Mouse (Mus musculus) cerebellum, adult 9-10 months (tissue): ENCODE measurements at regions not wholly inside any gene's neighbourhood (a gene's known extent, or its start where the extent isn't known, plus 50 kb on each side); places are given as distances from the start of the nearest gene placed in this dataset.
"Not testable (repeated sequence)": the region's sequence is repeated elsewhere in the genome, so short reads cannot be mapped to it uniquely, and the experiment has no call there.

Experiments used
- DNase-seq: peaks from one replicate; pipeline ENCODE4 v3.0.0; 2022

DNA sequence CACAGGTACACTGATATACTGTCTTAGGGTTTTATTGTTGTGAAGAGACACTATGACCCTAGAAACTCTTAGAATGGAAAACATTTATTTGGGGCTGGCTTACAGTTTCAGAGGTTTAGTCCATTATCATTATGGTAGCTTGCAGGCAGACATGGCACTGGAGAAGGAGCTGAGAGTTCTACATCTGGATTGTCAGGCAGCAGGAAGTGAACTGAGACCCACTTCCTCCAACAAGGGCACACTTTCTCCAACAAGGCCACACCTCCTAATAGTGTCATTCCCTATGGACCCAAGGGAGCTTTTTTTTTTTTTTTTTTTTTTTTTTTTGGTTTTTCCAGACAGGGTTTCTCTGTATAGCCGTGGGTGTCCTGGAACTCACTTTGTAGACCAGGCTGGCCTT is 124.9 kb upstream of the Max start:
- not testable (repeated sequence) for DNase-seq

DNA sequence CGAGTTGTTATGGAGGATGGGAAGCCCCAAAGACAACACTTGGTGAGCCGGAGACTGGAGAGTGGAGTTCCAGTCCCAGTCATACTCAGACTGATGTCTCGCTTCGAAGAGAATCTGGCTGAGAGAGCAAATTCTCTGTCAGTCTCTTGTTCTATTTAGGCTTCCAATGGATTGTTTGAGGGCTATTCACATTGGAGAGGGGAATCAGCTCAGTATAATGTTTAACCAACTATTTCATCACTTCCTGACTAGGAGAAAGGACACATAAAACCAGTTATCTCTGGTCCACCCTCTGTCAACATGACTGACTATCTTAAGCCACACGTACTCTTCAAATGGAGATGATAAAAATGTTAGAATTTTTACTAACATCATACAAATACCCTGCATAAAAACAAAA is 123.9 kb upstream of the Max start:
- DNase-seq = no peak

- DNase-seq = no peak
Observed at GRCm38 (mm10) chr12:77085244-77085643, 123.2 kb upstream of the Max start.

- no peak for DNase-seq
Observed at GRCm38 (mm10) chr12:77084744-77085143, 122.7 kb upstream of the Max start.

DNA sequence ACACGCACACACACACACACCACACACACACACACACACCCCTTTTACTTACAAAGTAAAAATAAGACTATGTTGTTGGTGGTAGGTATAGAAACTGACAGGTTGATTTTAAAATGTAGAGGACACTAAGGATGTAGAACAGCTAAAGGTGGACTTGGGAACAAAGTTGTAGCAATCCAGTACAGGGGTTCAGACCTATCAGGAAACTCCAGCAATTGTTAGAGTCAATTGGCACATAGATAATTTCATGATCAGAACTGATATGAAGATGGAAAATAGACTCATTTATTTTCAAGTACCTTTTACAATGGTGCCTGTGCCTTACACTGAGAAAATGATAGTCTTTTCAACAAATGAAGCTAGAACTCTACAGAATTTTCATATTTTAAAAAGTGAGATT is 122.3 kb upstream of the Max start:
- DNase-seq = no peak

DNA sequence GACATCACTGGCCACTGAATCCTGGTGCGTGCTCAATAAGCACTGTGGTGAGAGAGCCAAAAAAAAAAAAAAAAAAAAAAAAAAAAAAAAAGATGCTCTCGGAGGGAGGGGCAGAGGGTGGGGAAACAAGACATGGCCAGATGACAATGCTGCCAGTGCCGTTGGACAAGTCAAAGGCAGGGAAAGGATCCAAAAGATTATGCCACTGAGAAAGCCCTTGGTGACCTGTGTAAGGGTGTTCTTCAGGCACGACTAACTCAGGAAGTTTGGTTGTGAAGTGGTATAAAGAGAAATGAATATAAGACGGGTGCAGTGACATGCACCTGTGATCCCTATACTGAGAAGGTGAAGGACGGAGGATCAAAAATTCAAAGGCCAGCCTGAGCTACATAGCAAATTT is 121.8 kb upstream of the Max start:
- no peak for DNase-seq

DNA sequence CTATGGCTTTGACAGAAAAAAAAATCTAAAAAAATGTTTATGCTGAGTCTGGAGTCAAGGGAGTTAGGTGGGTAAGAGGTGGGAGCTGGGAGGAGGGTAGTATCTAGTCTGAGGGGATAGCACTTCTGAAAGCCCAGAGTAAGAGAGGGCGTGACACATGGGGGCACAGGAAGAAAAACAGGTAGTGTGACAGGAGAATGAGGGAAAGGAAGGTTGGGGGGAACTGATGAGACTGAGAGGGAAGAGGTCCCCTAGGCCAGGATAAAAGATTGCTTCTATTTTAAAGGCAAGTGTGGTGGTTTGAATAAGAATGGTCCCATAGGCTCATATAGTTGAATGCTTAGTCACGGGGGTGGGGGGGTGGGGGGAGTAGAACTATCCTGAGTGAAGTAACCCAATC is 119.8 kb upstream of the Max start:
- no peak for DNase-seq

GRCm38 (mm10) chr12:77079481-77079880 is 117.5 kb upstream of the Max start:
- no peak for DNase-seq

DNA sequence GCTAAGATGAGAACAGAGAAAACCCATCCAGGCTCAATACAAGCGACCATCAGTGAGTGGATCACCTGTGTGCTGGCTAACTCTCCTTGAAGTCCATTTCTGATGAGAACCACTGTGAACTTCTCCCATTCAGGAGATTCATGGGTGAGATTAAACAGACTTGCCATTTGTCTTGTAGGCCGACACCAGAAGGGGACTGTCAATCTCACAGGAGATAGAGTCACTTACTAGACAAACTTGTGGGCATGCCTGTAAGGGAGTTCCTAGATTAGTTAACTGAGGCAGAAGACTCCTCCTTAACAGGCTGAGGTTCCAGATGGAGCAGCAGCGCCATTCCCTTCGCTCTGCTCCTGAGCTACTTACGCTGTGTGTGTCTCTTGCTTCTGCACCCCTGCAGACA is 114.7 kb upstream of the Max start:
- no peak for DNase-seq

- no peak for DNase-seq
Observed at GRCm38 (mm10) chr12:77074602-77075001, 112.6 kb upstream of the Max start.

GRCm38 (mm10) chr12:77071700-77072099 is 109.7 kb upstream of the Max start:
- no peak for DNase-seq

DNA sequence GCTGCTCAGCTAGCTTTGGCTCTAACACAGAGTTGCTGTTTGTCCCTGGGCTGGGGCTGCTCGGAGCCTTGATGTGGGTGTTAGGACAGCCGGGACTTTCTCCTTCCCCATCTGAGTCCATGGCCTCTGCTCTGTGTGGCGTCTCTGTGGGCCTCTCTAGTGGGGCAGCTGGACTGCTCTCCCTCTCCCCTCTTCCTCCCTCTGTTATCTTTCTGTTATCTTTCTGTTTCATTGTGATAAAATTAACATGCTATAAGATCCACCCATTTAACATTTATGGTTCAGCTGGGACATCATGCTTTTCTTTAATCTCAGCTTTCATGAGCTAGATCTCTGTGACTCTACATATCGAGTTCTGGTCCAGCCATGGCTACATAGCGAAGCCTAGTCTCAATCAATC is 105.9 kb upstream of the Max start:
- DNase-seq = no peak

DNA sequence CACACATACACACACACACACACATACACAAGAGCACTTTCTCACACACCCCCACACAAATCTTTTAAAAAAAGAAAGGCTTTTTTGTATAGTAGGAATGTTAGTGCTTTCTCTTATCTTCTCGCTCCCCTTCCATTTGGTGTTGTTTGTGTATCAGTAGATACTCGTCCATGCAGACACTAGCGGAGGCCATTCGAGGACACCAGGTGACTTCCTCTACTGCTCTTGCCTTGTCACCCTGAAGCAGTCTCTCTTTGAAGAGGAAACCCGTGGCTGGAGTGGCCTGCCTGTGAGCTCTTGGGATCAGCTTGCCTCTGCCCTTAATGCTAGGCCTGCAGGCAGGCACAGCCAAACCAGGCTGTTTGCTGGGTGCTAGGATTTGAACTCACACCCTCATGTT is 105.1 kb upstream of the Max start:
- DNase-seq = no peak

DNA sequence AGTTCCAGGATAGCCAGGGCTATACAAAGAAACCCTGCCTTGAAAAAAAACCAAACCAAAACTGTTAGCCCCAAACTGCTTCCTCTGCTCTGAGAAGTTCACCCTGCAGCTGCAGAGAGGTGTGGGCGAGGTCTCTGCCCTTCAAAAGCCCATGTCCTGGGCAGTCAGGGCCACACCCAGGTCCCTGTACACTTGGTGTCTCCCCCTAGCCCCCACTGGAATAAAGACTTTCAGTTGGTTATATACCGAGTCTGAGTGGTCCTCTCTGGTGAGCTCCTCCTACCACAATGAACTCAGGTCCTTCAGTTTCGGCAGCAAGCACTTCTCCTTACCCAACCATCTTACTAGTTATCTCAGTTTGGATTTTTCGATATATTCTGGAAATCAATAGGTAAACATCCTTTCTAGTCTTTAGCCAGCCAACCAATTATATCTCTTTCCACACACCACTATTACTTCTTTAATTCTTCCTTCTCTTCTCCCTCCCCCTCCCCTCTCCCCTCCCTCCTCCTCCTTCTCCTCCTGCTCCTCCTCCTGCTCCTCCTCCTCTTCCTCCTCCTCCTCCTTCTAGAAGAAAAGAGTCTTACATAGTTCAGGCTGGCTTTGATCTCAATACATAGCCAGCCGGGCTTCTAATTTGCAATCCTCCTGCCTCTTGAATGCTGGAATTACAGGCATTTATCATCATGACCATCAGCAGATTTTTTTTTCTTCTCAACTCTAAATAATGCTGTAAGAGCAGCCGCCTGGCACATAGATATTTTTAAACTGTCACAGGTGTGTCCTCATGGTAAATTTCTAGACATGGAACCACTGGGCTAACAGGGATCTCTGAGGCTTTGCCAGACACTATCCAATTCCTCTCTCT is 103.9 kb upstream of the Max start:
- no peak for DNase-seq

GRCm38 (mm10) chr12:77064048-77064447 is 102.0 kb upstream of the Max start:
- DNase-seq = no peak

GRCm38 (mm10) chr12:77061562-77061847 is 99.5 kb upstream of the Max start:
- no peak for DNase-seq

DNA sequence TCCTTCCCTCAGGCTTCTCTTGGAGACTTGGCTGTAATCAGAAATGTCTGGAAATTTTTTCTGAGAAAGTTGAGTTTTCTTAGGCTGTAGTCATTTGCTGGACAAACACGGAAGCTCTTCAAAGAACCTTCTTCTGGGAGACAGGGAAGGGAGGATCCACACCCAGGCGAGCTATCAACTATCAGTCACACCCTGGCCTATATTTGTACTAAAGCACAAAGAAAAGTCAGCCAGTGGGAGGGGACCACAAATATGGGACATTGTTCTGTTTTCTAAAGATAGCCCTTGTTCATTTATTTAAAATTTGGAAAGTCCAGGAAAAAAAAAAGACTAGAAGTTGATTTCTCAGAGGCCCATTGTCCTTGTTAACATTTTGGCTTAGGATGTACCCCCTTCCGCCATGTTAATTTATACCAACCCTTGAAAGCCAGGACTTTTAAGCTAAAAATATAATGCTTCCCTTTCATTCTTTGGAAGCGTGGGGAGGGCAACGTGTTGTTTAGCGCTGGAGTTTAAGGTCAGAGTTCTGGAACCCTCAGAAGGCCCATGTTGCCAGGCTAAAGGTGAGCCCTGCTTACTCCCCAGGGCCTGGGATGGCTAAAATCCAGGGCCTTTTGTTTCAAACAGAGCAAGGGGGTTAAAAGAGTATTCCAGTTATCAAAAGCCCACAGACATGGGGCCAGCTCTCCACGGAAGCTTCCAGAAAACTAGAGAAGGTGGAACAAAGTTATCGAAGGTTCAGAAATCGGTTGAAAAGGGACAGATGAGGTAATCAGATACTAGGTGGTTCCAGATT is 99.0 kb upstream of the Max start:
- no peak for DNase-seq

- DNase-seq = no peak
Observed at GRCm38 (mm10) chr12:77060060-77060695, 98.2 kb upstream of the Max start.

- no peak for DNase-seq
Observed at GRCm38 (mm10) chr12:77059679-77060059, 97.7 kb upstream of the Max start.

DNA sequence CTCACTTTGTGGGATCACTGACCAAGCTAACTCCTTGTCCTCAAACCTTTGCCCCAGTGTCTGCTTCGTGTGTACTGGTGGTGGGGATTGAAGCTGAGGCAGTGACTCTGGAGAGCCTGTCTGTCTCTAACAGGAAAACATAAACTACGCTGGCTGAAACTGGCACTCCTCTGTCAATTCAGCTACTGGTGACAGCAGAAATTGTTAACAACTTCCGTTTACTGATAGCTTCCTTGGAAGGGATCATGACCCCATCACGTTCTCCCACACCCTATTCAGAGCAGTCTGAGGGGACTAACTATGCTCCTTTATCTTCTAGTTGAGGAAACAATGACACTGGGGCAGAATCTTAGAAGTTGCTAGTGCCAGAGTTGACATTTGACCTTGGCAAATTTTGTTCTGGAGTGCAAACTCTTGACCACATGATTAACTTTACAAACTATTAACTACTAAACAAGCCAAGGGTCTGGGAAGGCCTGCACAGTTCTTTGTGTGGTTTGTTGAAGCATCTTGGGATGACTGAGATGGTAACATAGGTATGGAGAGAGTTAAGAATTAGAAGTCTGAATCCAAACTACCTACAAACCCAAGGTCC is 96.7 kb upstream of the Max start:
- no peak for DNase-seq

- no peak for DNase-seq
Observed at GRCm38 (mm10) chr12:77056748-77057370, 94.9 kb upstream of the Max start.

GRCm38 (mm10) chr12:77054700-77055099 is 92.7 kb upstream of the Max start:
- DNase-seq = no peak

DNA sequence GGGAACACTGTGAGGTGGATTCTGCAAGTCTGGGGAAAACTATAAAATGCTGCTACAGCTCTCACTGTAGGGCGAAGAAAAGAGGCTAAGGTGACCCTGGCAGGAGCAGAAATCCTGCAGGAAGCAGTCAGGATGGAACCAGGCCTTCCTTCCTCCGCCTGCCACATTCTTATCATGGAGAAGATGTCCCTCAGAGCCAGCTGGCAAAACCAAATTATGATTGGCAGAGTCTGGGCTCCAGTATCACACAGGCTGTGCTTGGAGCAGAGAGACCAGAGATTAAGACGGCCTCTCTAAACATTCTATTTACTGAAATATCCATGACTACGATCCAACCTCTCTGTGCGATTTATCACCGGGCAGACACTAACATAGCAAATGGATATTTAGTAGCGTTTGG is 92.2 kb upstream of the Max start:
- no peak for DNase-seq
